Mouse (Mus musculus): ENCODE results near the gene Fus. TPM values are rescaled to one million over a fixed set of nuclear protein-coding genes. Genes with fewer than 3 reads are reported as not detected.
"Not testable (repeated sequence)": the region's sequence is repeated elsewhere in the genome, so short reads cannot be mapped to it uniquely, and the experiment has no call there.

Fus gene
- total RNA-seq, 2 experiments from 2014 or later: 259 to 349 TPM

- no peak for DNase-seq (ENCODE audit: low spot score in 2 of 2)
- intact Hi-C loops (cut with DNase I): loop anchor here (5.0 kb wide), 2 partner anchors 134 to 159 kb away; partner anchors contain the start of genes Hsd3b7 and Setd1a
These were observed 30.9 kb upstream of the Fus start for GRCm38 (mm10) chr7:127936216-127936884.

- intact Hi-C loops (cut with DNase I); DNase-seq (ENCODE audit: low spot score in 2 of 2): not testable (repeated sequence)
These were observed 25.2 kb upstream of the Fus start for GRCm38 (mm10) chr7:127942097-127942496.

GRCm38 (mm10) chr7:127944614-127945013, 22.6 kb upstream of the Fus start:
- no peak for DNase-seq (ENCODE audit: low spot score in 2 of 2)
- intact Hi-C loops (cut with DNase I): no loop called here

DNA sequence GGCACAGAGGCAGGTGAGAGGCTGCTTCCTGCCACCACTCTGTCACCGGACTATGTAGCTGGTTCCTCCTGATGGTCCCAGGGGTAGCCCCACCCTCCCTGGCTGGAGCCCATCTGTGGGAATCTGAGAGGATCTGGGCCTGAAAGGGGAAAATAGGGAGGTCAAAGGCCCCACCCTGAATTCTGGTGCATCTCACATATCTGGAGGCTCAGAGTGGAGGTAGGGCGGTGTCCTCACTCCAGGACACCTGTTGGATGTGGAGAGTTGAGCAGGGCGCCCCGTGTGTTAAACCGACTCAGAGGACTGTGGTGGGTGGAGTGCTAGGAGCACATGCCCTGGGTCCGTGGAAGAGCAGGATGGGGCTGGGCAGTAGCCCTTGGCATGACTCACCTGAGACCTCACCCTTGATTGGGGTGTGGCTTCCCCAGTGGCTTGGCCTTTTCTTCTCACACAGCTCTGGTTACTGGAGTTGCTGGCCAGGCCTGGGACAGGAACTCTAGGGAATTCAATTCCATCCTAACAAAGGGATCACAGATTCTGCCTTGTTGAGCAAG, 20.7 kb upstream of the Fus start, which contains the start of gene Prss36:
TSS of gene Prss36 (minus strand) at position 256 of the 554 bp plus-strand sequence.
- DNase-seq (ENCODE audit: low spot score in 2 of 2): no peak
- intact Hi-C loops (cut with DNase I): no loop called here

- DNase-seq (ENCODE audit: low spot score in 2 of 2): no peak
- intact Hi-C loops (cut with DNase I): no loop called here
These were observed 14.2 kb upstream of the Fus start for GRCm38 (mm10) chr7:127952864-127953581.

GRCm38 (mm10) chr7:127959364-127959763, 7.9 kb upstream of the Fus start:
- no peak for DNase-seq (ENCODE audit: low spot score in 2 of 2)
- intact Hi-C loops (cut with DNase I): no loop called here

- intact Hi-C loops (cut with DNase I): no loop called here
- DNase-seq (ENCODE audit: low spot score in 2 of 2): no peak
These were observed 812 bp upstream of the Fus start for GRCm38 (mm10) chr7:127966371-127966918.

DNA sequence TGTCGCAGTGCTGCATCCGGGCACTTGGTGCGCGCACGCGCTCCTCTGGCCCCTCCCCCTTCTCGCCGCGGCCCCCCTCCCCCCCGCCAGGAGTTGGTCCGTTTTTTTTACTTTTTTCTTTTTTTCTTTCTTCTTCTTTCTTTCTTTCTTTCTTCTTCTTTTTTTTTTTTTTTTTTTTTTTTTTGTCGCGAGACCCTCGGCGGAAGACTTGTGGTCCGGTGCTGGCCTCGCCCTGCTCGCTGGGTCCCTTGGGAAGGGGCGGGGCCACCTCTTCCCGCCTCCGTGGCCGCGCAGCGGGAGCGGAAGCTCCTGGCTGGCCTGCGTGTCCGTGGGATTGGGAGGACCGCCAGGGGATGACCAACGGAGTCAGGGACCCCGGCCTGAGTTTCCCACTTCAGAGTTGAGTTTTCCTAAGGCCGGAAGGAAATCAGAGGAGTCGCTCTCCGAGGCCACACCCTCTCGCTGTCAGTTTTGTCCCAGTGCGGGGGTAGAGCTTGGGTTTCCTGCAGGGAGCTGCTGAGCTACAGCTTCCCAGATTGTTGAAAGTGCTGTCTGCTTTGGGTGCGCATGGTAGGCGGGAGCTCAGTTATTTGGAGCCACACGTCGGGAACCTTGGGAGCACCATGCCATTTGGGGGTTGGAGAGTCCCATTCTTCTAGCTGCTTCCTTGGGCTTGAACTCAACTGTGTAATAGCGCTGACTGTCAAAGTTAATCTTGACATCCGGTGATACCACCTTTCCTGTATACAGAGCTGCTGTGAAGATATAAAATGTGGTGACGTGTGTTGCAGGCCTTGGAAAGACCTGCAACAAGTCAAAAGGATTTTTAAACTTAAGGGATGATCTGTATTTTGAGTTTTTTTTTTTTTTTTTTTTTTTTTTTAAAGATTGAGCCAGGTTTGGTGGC, 918 bp downstream of the Fus start:
- peak; percentile 66 to 75 for DNase-seq (ENCODE audit: low spot score in 2 of 2)
- intact Hi-C loops (cut with DNase I): loop anchor here (1.0 kb wide), 1 partner anchor 33 kb away; no protein-coding TSS in a partner anchor

- intact Hi-C loops (cut with DNase I): no loop called here
These were observed 7.2 kb downstream of the Fus start for GRCm38 (mm10) chr7:127974413-127974930.

GRCm38 (mm10) chr7:127978856-127979255, 11.6 kb downstream of the Fus start:
- no peak for DNase-seq (ENCODE audit: low spot score in 2 of 2)
- intact Hi-C loops (cut with DNase I): no loop called here

More at GRCm38 (mm10) chr7:127974413-127974930, 7.2 kb downstream of the Fus start:
- no peak for DNase-seq (ENCODE audit: low spot score in 2 of 2)

- intact Hi-C loops (cut with DNase I): no loop called here
- DNase-seq (ENCODE audit: low spot score in 2 of 2): no peak
These were observed 13.3 kb downstream of the Fus start for GRCm38 (mm10) chr7:127980606-127981005.

- intact Hi-C loops (cut with DNase I): loop anchor here (5.0 kb wide), 1 partner anchor 218 kb away; the partner anchor contains the start of gene Cox6a2
These were observed 21.6 kb downstream of the Fus start for GRCm38 (mm10) chr7:127988904-127989303.

DNA sequence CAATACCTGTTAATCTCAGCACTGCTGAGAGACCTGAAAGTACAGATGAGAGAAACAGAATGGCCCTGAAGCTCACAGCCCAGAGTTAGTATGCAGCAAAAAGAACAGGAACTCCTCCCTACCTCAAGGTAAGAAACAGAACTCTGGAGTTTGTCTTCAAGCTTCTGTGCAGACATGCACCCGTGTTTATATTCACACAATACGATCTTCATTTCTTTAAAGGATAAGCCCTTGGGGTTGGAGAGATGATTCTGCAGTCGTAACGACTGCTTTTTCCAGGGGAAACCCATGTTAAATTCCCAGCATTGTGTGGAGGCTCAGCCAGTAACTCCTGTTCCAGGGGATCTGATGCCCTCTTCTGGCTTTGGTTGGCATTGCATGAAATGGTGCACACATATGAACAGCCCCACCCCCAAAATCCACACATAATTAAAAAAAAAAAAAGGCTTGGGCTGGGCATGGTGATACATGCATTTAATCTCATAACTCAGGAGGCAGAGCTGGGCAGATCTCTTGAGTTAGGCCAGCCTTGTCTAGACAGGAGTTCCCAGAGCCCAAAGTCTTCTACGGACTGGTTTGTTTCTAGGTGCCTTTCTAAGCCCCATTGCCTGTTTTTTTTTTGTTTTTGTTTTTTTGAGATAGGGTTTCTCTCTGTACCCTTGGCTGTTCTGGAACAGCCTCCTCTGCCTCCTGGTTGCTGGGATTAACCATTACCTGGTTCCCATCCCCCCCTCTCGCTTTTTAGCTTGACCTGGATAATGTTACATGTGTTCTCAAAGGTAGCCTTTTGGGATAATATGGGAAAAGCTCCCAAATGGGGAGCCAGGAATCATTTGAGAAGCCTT, 24.6 kb downstream of the Fus start:
- intact Hi-C loops (cut with DNase I): no loop called here
- DNase-seq (ENCODE audit: low spot score in 2 of 2): peak; percentile 56 to 65

More at GRCm38 (mm10) chr7:127988904-127989303, 21.6 kb downstream of the Fus start:
- no peak for DNase-seq (ENCODE audit: low spot score in 2 of 2)

DNA sequence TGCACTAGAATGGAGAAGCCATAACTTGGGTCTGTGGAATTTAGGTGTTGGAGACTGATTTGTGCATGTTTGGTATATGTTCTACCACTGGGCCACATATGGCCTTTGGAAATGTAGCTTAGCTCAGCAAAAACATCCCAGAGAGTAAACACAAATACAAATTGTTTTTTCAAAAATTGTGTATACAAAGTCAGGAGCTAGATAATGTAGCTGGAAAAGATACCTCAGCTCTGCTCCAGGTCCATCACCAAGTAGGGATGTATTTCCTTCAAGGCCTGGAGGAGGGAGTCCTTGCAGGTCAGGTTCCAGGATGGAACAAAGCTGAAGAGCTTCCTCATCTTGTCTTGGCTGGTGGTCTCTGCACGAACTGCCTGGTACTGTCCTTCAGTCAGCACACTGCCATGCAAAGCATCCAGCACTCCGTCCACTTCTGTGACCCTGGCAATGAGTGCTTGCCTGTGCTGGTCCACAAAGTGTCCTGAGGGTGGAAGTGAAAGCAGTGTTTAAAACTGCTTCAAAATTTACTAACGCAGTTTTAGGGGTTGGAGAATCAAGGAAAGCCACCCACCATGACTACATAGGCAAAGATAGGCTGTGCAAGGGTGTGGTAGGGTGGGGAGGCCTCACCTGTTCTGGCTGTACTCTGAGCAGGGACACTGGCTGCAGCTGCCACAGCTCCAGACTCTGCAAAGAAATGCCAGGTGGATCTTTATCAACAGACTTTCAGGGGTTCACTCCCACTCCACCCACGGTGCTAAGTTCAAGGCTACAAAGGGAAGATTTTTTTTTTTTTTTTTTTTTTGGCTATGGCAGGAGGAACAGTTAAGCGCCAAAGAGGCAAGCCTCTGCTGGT, 25.5 kb downstream of the Fus start:
- intact Hi-C loops (cut with DNase I): no loop called here
- DNase-seq (ENCODE audit: low spot score in 2 of 2): no peak

DNA sequence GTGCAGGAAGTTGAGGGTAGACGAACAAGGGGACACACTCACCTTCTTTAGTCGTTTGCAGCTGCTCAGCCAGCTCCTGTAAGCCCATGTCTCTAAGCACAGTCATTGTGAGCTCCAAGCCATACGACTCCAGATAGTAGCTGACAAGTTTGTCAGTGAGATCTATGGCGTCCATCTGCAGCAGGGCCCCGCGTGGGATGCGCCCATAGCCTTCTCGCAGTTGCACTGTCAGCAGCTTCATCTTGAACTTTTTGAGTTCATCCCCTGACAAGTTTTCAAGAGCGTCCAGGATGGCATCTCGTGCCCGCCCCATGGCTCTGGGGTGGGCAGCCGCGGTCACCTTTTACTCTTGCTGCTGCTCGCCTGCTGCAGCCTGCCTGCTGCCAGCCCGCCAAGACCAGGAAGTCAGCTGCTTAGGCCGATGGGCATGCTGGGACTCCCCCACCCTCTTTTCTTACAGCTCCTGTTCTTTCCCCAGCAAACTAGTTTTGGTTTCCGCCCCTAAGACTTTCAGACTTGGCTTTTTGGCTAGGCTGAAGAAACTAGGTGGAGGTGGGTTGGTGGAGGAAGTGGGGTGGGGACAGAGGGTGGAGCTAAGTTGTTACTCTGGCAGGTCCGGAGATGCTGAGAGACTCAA, 26.2 kb downstream of the Fus start, which contains the start of gene Pycard:
TSS of gene Pycard (minus strand) at position 527 of the 637 bp plus-strand sequence.
- DNase-seq (ENCODE audit: low spot score in 2 of 2): peak; percentile 25 to 28
- intact Hi-C loops (cut with DNase I): no loop called here

GRCm38 (mm10) chr7:127999436-127999835, 32.2 kb downstream of the Fus start:
- intact Hi-C loops (cut with DNase I): no loop called here
- DNase-seq (ENCODE audit: low spot score in 2 of 2): no peak
